Mouse (Mus musculus) neural tube, embryonic 10.5 days (tissue): ENCODE measurements around the gene Bcl2l13.

Experiments
- DNase-seq: peaks from one replicate; pipeline ENCODE4 v3.0.0-alpha.2; 2017; ENCODE audit warnings: low spot score; ENCODE audit errors: extremely low spot score

Gene Bcl2l13

DNA sequence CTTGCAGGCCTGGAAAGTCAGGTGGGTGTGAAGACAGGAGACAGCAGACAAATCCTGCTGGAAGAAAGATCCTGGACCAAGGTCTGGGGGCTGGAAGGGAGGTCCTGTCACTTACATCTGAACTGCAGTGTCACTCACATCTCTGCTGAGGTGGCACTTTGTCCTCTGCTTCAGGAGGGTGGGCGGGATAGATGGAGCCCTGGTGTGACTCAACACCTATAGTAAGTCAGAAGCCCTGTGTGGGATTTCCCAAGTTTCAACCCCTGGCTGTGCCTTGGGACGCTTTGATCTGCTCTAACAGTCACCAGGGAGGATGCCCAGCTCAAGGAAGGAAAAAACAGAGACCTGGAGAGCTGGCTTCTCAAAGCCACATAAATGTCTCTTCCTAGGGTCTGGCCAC lies 90.9 kb downstream of the Bcl2l13 start:
- no peak for DNase-seq

DNA sequence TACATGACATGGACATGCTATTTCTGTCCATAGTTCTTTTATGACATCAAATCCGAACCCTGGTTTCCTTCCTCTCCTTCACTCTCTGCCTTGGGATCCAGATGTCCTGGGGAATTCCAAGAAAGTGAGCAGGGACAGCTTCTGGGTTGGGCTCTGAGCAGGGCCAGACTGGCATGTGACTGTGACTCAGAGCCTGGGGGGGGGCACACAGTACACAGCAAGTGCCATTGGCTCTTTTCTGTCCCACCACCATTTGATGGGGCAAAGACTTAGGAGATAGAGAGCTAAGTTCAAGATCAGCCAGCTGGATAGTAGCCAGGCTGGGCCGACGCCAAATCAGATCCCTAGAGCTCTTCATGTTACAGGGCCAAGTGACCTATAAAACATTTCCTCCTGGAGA lies 91.8 kb downstream of the Bcl2l13 start:
- no peak for DNase-seq

DNA sequence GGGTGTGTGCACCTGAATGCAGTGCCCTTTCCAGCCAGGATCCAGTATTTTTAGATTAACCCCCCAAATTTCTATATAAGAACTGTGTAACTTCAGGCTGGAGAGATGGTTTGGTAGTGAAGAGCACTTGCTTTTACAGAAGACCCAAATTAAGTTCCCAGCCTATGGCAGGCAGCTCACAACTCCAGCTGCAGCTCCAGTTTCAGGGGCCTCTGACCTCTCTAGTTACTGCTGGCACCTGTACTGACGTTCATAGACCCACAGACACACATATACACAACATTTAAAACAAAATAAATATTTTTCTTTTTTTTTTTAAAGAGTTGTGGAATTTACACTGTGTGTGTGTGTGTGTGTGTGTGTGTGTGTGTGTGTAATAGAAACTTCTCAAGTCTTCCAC lies 93.4 kb downstream of the Bcl2l13 start:
- DNase-seq, result no peak

DNA sequence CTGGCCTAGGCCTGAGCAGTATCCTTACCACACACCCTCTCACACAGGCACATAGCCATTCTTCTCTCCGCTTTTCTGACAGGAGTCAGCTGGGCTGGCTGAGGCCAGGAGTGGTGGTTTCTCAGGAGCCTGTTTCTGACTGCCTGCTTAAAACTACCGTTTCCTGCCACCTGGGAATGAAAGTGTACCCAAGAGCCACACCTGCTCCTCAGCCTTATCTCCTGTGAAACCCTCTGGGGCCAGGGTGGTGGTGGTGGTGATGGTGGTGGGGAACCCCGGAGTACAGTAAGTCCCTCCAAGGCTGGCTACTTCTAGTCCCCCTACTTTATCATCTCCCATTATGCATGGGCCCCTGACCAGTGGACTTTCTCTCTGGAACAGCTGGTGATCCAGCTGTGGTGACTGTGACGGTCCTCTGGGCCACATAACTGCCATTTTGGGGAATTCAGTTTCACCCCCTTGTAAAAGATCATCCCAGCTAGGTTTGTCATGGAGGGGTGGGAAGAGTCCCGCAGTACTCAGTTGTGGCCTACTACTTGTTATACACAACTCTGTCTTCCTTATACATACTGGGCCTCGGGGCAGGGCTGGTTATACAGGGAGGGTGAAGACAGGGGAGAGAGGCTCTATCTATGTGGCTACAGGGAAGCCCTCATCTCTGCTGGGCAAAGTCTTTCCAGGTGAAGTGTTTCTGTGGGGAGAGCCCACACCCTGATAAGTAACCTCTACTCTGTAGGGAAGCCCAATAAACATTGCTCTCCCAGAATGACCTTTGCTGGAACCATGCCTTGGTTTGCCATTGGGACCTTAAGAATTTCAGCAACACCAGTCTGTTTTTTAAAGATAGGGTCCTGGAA lies 94.7 kb downstream of the Bcl2l13 start:
- no peak for DNase-seq

DNA sequence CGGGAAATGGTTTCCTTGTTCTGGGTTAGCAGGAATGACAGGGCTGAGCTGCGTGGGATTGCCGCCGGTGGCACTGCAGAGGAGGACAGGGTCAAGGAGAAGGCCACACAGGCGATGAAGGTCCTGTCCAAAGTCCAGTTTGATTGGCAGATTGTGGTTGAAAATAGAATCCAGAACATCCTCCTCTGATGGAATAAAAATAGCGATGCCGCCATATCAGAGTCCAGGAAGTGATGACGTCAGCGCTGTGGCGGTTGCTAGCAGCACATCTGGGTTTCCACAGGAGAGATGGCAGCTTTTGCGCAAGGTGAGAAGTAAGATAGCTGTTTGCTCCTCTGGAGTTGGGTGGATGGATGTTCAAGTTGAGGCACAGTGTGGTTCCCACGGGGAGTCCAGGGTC lies 96.6 kb downstream of the Bcl2l13 start:
- DNase-seq, result no peak

DNA sequence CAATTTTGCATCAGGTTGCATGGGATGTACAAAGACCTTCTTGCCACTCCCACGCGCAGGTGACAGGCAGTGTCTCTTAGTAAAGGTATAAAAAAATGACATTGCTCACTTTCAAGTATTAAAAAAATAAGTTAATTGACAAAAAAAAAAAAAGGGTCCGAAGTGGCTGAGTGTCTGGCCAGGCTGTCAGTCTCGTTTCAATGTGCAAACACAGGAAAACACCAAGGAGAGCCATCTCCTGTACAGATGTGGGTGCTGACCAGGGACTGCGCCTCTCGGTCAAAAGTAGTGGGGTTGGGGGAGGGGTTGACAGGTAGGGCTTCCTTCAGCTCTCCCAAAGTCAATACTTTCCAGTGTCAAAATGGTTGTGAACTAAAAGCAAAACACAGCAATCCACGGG lies 97.7 kb downstream of the Bcl2l13 start:
- DNase-seq, result no peak

DNA sequence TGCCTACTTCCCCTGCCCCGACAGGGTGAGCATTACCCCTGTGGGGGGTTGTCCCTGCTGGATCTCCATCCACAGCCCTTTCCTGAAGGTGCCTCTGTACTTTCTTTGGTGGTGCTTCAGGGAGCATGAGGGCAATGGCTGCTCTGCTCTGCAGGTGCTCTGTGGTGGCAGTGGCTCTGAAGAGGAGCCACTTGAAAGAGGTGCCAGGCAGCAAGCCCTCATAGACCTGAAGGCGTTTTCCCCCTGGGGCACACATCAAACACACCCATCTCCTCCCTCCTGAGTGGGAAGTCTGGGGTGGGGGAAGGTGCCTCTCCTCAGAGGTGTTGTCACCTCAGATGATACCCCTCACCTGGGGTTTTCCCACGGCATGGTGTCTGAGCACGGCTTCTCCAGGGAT lies 98.2 kb downstream of the Bcl2l13 start:
- no peak for DNase-seq

DNA sequence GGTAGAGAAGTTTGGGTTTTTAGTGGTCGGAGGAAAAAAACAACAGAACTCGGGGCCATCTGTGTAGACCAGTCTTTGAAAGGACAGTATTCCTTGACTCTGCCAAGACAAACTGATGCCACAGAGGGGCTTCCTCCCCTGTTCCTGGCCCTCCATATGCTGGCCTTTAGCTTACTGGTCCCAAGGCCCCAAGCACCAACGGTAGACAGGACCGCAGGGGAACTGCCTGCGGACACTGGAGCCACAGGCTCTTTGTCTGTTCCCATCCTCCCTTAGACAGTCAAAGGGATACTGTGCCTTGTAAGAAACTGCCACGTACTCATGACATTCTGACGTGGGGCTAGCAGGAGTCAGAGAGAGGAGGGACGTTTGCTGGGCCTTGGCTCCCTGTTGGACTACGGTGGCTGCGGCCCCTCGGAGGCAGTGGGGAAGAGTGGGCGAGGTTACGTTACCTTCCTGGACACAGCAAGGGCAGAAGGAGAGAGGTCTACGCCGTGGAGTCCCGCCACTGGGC lies 101.1 kb downstream of the Bcl2l13 start:
- DNase-seq, result no peak

DNA sequence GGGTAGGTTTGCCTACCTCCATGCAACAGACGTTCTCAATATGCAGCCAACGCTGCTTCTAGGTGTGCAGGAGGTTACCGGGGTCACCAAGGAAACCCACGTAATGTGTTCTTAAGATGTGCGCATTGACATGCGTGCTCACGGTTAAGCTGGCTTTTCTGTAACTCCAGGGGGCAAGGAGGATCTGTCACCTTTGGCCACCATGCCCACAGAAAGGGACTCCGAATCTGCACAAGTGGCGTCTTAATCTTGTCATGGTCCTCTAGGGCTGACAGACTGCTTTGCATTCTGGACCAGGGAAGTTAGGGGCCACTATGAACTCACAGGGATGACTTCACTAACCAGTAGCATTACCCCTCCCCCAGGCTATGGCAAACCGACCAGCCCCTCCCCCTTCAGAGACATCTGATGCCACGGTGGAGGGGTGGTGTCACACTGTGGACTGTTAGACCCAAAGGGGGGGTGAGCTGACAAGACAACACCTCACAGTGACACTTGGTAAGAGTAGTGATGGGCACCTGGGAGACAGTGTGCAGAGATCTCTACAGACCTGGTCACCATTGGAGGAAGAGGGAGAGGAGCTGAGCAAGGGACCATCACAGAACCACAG lies 102.1 kb downstream of the Bcl2l13 start:
- no peak for DNase-seq

DNA sequence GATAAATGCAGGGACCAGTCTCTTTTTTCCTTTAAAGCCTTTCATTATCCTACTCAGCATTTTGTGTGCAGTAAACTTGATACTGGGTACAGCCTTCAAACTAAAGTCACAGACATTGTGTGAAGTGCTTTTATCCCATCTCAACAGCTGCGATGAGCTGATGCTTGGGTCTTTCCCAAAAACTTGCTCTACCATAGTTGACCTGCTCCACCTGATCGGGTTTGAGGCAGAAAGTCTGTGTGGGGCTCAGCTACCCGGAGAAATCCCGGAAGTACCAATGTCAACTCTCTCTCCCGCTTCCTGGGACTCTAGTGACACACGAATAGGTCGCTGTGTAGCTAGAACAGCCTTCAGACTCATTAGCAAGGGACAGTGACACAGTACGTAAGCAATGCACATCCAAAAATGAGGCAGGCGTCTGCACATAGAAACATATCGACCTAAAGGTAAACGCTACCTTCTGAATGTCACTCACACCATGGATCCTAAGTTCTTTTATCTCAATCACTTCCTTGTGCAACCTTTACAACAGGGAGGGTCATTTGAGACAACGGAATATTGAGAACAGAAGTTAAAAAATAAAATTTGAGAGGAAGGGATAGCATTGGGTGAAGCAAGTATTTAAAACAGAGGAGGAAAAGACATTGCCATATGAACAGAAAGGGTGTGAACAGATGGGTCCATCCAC lies 102.9 kb downstream of the Bcl2l13 start:
- DNase-seq, result no peak

DNA sequence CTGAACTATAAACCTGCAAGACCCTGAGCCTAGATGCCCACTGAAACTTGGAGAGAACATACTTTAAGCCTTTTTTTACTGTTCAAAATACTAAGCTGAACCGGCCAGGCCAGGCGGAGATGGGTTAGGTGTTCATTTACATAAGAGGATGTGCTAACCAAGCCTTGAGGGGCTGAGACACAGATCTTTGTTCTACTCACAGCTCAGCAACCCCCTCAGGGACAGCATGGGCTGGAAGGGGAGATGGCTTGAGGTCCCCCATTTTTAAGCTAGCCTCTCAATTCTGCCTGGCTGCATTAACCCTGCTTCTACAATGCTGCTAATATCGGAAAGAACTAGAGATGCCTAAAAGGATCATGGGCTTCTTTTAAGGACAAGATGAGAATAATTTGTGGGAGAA lies 103.8 kb downstream of the Bcl2l13 start:
- DNase-seq, result no peak

DNA sequence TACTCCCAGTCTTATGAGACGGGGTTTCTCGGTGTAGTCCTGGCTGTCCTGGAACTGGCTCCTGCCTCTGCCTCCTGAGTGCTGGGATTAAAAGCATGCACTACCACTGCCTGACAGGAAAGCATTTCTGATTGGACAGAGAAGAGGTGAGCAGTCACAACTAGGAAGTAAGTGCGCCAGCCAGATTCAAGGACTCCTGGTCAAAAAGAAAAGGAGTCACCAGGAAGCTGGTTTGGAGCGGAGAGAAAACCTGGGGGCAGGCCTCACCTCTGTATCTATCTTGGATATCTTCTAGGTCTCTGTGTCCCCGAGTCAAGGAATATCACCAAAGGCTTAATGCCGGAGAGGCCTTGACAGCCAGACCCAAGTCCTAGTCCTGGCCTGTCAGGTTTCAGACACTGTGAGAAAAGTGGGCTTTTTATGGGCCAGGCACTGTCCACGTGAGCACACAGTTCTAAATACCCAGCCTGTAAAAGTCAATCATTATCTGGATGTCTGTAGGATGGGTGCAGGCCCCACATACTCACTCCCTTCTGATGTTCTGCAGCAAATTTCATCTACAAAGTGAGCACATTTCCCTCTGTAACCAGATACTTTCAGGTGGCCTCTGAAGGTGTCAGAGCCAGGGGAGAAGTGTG lies 104.6 kb downstream of the Bcl2l13 start:
- no peak for DNase-seq

DNA sequence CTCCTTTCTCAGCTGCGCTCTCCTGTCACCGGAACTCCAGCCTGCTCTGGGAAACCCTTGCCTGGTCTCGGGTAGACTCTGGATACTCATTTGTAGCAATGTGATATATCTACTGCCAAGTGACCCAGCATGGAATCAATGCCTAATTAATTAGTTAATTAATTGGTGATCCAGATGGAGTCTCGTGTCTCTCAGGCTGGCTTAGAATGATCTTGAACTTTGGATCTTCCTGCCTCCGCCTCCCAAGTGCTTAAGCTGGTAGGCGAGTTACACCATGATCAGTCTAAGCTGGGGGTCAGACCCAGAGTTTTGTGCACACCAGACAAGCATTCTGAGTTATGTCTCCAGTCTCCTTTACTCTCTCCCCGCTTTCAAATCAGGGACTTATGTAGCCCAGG lies 105.1 kb downstream of the Bcl2l13 start:
- no peak for DNase-seq

DNA sequence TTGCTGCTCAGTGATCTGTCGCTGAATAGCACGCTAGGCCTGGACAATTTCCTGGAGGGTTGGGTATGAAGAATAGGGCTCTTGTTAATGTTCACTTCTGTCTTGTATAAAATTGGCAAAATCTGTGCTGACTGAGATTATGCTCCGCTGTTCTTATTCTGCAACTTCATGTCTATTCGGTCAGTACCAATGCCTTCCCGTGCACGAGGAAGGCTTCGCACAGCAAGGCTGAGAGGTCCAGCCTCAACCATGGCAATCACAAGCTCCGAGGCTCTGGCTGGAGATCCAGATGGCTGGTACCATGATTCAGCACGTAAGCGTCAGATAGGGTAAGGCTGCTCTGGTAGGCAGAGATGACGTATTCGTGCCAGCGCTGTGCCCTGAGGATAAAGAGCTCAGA lies 105.6 kb downstream of the Bcl2l13 start:
- DNase-seq, result no peak
